Mouse (Mus musculus): Measurements from ENCODE around the gene Ccdc9b.

- no peak for TF ChIP-seq CTCF (IDR thresholded peaks at IDR 0.05; ENCODE audit: insufficient read depth, low read length)
- no peak for TF ChIP-seq POLR2A (IDR thresholded peaks at IDR 0.05; ENCODE audit: borderline replicate concordance, extremely low read depth, low read depth, low read length)
Measured at GRCm38 (mm10) chr2:118727911-118728310, 34.5 kb downstream of the Ccdc9b start.
